Mouse (Mus musculus): Measurements from ENCODE around the gene Map3k14.
A peak's percentile ranks its signal among the peaks of the same experiment; 100 is the strongest.

Gene Map3k14

GRCm38 (mm10) chr11:103175688-103176442, 91.4 kb downstream of the Map3k14 start:
- no peak for DNase-seq (ENCODE audit: low spot score)

DNA sequence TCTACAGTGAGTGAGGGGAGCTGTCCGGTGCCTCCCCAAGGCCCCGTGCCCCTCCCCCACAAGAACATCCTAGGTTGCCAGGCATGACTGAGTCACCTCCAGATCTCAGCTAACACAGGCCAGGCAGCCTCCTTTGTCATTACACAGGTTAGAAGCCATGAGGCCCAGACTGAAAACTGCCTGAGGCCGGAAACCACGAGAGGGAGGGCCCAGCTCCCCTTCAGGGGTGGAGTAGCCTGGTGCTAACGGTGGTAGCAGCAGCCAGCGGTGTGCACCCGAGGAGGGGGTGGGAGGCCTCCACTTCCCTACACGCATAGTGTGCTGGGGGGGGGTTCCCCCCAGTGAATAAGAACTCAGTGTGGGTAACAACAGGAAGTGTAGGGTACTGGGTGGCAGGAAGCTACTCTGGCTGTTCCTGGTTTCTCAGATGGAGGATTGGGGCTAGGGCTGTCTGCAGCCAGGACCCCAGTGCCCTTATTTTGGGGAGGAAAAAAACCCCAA, 92.3 kb downstream of the Map3k14 start:
- DNase-seq (ENCODE audit: low spot score): peak; percentile 71

- no peak for DNase-seq (ENCODE audit: low spot score)
Measured at GRCm38 (mm10) chr11:103174411-103174832, 92.8 kb downstream of the Map3k14 start.

DNA sequence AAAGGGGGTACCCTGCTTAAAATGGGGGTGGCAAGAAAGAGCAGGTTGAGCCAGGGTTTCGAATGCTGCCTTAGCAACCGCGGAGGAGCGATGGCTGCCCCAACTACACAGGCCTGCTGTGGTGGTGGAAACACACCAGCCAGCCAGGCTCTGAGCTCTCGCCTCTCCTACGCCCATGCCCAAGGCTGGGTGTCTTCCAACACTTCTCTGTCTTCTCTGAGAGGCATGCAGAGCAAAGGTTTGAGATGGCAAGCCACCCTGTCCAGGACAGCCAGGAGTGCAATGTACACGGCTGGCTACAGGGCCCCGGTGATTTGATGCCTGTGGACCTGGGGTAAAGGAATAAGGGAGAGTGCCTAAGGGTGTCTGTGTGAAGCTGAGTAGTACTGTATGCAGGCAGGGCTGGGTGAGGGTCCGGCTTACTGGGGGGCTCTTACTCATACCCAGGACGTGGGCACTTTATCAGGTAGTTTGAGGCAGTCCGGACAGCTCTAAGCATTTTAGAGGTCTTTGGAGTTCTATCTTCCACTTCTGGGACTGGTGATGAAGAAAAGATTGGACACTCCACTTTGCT, 93.4 kb downstream of the Map3k14 start:
- no peak for DNase-seq (ENCODE audit: low spot score)

DNA sequence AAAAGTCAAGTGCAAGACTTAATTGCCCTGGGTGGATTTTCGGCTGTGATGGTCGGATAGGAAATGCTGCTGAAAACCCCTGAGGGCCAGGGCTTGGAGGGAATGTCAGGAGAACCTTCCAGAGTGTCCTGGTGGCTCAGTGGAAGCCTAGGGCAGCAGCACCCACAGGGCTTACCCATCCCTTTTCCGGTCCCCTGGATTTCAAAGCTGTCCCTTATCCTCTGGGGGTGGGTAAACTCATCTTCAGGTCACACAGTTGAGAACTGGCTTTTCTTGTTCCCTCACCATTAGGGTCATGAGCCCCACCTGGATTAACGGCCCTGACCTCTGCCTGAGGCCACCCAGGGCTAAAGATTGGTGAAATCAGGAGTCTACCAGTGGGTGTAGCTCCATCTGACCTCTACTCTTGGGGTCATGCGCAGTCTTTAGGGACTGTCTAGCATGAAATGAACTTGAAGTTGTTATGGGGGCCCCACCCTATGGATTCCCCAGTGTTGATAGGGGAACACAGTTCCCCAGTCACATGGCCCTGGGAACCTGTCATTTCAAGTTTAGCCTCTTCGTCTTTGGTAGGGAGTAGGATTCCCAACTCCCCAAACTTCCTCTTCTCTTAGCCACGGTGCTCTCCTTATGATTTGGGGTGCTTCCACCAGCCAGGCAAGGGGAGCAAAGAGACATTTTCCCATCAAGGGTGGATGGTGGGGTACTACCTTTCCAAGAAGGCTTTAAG, 94.1 kb downstream of the Map3k14 start:
- no peak for DNase-seq (ENCODE audit: low spot score)

GRCm38 (mm10) chr11:103172392-103173040, 94.8 kb downstream of the Map3k14 start:
- DNase-seq (ENCODE audit: low spot score): no peak

DNA sequence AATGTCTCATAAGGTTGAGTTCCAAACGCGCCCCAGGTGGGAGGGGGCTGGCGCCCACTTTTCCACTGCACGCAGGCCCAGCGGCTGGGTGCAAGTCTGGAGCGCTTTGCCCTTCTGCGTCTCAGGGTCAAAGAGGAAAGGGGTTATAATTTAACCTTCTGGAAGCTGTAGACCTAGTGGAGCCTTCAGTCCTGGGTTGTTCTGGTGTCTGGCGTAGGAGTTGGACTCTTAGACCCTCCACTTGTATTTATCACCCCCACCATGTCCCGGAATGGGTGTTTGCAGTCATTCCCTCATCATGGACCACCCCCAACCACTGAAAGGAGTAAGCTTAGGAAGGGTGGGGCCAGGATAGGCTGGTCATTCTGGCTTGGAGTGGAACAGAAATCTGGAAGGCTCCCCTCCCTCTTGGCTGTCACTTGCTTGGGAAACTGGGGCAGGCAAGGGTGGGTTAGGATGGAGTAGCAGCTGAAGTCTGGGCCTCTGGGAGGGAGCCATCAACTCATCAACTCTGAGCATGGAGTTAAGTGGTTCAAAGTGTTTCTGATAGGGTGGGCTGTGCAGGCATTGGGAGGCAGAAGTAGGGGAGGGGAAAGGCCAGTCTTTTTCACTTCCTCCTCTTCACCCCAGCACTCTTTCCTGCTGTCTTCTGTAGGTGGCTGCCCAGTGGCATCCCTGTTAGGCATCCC, 95.4 kb downstream of the Map3k14 start:
- DNase-seq (ENCODE audit: low spot score): no peak

DNA sequence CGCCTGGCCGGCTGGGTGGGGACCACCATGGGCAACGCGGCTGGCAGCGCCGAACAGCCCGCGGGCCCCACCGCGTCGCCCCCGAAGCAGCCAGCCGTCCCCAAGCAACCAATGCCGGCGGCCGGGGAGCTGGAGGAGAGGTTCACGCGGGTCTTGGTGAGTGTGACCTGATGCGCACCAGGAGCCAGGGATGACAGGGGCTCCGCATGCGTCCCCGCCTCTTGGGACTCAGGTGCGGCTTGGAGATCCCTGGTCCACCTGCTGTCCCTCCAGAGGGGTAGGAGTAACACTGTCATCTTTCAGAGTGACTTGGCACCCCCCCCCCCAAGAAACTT, 96.0 kb downstream of the Map3k14 start:
- DNase-seq (ENCODE audit: low spot score): no peak

GRCm38 (mm10) chr11:103170494-103171285, 96.6 kb downstream of the Map3k14 start, which contains the start of gene Fmnl1:
Gene Fmnl1, plus strand, starts transcription at chr11:103171107.
- no peak for DNase-seq (ENCODE audit: low spot score)

- no peak for DNase-seq (ENCODE audit: low spot score)
Measured at GRCm38 (mm10) chr11:103170111-103170493, 97.2 kb downstream of the Map3k14 start.
